Mouse (Mus musculus) cerebellum, postnatal 10 days (tissue): ENCODE measurements around the gene Ubxn1.

Experiments used
- DNase-seq, 2 experiments: peaks; one replicate each; pipeline ENCODE4 v3.0.0; 2021; ENCODE audit warnings: mixed read lengths in 2 of 2

Ubxn1 gene

DNA sequence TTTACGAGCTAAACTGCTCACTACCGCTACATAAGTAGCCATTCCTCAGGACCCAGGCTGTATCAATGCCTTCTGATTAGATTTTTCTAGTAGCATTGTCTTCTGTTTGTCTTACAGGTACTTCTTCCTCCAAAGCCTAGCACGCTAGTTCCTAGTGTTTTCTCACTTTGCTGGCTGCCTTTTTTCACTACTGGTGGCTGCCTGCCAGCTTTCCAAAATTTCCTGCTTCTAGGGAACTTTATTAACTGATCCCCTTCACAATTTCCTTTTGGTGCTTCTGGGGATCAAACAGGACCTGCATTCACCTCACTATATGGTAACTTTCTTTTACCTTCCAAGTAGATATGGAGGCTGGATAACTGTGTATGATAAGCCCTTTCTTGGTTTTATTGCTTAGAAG is 27.8 kb downstream of the Ubxn1 start:
- DNase-seq = no peak

DNA sequence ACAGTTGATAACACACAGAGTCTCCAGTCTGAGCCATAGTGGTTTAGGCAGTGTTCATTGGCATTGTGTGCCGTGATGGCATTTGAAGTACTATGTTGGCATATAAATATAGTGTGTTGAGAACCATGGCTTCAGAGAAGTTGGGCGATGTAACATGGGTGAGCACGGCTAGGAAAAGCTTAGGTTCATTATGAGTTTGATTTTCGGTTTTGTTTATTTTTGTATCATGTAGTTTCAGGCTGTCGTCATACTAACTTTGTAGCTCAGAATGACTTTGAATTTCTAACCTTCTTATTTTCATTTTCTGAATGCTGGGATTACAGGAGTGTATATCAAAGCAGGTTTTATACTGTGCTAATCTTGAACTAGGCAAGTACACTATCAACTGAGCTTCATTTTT is 32.1 kb downstream of the Ubxn1 start:
- no peak for DNase-seq

DNA sequence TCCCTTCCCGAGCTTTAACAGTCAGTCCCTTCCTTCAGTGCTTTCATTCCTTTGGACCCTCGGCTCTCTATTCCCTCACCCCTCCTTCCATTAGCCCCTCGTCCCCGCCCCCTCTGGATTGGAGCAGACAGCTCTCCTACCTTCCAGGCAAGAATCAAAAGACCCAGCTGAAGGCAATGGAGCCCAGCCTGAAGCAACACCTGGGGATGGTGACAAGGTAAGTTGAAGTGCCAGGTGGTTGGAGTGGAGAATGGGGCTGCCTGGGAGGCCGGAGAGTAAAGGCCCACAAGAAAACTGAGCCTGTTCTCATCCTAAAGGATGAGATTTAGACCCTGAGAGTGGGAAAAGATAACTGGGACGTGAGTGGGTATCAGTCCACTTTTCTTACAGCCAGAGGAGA is 37.2 kb downstream of the Ubxn1 start:
- no peak for DNase-seq

DNA sequence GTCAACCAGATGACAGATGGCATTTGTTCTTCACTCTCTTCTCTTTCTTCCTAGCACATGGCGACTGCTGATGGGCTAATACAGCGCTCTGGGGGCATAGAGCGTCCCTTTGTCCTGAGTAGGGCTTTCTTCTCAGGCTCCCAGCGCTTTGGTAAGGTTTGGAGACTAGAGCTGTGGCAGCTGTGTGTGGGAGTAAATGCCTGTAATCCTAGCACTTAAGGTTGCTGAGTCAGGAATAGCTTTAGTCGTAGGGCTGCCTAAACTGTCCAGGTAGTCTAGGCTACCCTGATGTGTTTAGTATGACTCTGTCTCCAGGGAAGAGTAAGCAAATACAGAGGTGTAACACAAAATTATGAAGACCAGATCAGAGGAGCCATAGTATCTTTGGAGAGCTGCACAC is 40.5 kb downstream of the Ubxn1 start:
- no peak for DNase-seq

DNA sequence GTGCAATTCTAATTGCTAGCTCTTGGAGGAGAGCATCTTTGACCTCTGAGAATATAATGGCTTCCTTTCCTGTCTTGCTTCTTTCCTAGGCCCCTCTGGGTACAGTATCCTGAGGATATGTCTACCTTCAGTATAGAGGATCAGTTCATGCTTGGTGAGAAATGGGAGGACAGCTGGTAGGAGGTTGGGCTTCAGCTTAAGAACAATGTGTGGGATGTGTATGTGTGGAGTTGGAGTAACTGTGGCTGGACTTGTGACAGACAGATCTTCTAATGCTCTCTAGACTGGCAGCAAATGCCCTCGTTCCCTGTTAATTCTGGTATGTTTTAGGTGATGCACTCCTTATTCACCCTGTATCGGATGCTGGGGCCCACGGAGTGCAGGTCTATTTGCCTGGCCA is 42.9 kb downstream of the Ubxn1 start:
- DNase-seq = no peak

DNA sequence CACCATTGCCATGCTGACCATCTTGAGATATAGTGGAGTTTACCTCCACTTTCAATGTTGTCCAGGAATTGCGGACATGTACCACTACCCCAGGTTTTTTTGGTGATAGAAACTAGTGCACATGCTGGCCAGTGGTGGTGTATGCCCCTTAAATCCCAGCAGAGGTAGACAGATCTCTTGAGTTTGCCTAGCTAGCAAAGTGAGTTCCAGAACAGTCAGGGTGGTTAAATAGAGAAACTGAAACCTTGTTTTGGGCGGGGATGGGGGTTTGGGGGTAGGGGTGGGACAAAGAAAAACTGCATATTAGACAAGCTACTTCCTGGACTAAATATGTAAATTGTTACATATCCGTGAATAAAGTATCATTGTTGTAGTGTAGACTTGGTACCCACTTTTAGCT is 47.7 kb downstream of the Ubxn1 start:
- DNase-seq = no peak

DNA sequence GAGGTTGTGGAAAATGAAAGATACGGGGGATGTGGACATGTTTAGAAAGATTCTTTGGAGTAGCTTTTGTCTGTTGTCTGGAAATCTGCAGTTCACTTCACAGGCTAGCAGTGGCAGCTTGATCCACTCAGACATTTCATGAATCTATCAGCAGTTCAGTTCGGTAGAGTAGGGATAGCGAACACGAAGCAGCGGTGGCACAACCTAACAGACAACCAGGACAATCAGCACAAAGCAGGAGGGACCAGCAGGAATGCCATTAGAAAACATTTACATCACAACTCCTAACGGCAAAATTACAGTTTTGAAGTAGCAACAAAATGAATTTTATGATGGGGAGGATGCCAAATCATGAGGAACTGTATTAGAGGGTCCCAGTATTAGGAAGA is 48.4 kb downstream of the Ubxn1 start:
- no peak for DNase-seq

DNA sequence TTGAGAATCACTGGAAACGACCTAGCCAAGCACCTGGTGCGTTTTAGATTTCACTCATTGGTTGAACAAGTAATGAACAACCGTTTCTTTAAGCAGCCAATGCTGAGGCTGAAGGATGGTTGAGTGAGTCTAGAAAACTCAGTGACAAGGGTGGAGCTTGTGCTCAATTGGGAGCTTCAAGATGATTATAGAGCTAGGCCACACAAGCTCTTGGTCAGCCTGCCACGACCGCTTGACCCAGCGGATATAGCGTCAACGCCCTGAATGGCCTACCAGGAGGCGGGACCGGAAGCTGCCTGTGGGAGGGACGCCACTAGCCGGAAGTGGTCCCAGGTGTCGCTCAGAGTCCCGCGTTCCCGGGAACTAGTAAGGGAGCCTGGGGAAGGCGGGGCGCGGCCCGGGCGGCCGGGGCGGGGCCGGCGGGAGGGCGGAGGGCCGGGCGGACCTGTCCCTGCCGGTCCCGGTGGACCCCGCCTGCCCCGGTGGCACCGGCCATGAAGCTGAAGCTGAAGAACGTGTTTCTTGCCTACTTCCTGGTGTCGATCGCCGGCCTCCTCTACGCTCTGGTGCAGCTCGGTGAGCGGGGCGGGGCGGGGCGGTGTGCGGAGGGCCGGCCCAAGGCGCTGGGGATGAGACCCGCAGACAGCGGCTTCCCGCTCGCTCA is 48.9 kb downstream of the Ubxn1 start, which contains the start of gene B3gat3:
TSS of gene B3gat3 (plus strand) at position 302 of the 664 bp plus-strand sequence.
- peak; percentile 96 to 97 for DNase-seq

DNA sequence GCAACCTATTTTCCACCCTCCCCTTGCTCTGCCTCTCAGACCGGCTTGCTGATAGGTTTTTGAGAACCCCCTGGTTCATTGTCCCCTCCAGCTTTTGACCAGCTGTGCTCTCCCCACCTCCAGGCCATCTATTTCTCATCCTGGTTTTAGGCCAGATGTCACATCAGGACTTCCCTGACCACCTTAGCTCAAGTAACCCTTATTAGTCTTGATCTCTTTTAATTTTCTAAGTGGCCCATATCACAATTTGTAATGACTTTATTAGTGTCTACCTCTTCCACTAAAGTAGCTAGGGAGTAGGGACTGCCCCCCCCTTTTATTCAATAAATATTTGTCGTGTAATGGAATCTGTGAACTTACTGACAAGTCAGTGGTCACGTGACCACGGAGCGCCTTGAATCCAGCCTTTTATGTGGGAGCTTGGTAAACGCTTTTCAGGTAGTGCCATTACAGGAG is 49.6 kb downstream of the Ubxn1 start:
- peak in 1 of 2 experiments; percentile 31 for DNase-seq

DNA sequence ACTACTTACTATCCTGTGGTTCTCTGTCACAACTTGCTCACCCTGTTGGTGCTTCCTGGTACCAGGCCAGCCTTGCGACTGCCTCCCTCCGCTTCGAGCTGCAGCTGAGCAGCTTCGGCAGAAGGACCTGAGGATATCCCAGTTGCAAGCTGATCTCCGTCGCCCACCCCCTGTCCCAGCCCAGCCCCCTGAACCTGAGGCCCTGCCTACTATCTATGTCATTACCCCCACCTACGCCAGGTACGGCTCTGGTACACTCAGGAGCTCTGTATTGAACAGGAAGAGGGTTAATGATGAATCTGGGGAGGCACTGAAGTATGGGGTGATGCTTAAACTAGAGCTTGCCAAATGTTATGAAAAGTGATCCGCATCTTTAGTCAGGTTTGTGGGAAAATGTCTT is 50.4 kb downstream of the Ubxn1 start:
- DNase-seq = peak in 1 of 2 experiments; percentile 18
